Mouse (Mus musculus): ENCODE data around the gene Timm29.

The Timm29 gene

GRCm38 (mm10) chr9:21616232-21616781 is 23.8 kb downstream of the Timm29 start:
- DNase-seq (ENCODE audit: extremely low read depth, low read depth), result no peak

GRCm38 (mm10) chr9:21617066-21617465 is 24.5 kb downstream of the Timm29 start:
- peak; percentile 45 for DNase-seq (ENCODE audit: extremely low read depth, low read depth)

GRCm38 (mm10) chr9:21620229-21620628 is 27.7 kb downstream of the Timm29 start:
- DNase-seq (ENCODE audit: extremely low read depth, low read depth), result no peak

- no peak for DNase-seq (ENCODE audit: extremely low read depth, low read depth)
Measured at GRCm38 (mm10) chr9:21622676-21623075, 30.2 kb downstream of the Timm29 start.

GRCm38 (mm10) chr9:21625342-21626339 is 33.1 kb downstream of the Timm29 start:
- DNase-seq (ENCODE audit: extremely low read depth, low read depth), result no peak

- peak; percentile 27 for DNase-seq (ENCODE audit: extremely low read depth, low read depth)
Measured at GRCm38 (mm10) chr9:21626571-21626970, 34.0 kb downstream of the Timm29 start.

- DNase-seq (ENCODE audit: extremely low read depth, low read depth), result no peak
Measured at GRCm38 (mm10) chr9:21627145-21627795, 34.7 kb downstream of the Timm29 start.

- DNase-seq (ENCODE audit: extremely low read depth, low read depth), result peak; percentile 50
Measured at GRCm38 (mm10) chr9:21630673-21631072, 38.2 kb downstream of the Timm29 start.

GRCm38 (mm10) chr9:21633106-21633505 is 40.6 kb downstream of the Timm29 start:
- no peak for DNase-seq (ENCODE audit: extremely low read depth, low read depth)

- DNase-seq (ENCODE audit: extremely low read depth, low read depth), result no peak
Measured at GRCm38 (mm10) chr9:21635639-21636038, 43.1 kb downstream of the Timm29 start.

- no peak for DNase-seq (ENCODE audit: extremely low read depth, low read depth)
Measured at GRCm38 (mm10) chr9:21639031-21639430, 46.5 kb downstream of the Timm29 start.
